ENCODE assay signal across 8 mouse cellular contexts in the genomic region with DNA sequence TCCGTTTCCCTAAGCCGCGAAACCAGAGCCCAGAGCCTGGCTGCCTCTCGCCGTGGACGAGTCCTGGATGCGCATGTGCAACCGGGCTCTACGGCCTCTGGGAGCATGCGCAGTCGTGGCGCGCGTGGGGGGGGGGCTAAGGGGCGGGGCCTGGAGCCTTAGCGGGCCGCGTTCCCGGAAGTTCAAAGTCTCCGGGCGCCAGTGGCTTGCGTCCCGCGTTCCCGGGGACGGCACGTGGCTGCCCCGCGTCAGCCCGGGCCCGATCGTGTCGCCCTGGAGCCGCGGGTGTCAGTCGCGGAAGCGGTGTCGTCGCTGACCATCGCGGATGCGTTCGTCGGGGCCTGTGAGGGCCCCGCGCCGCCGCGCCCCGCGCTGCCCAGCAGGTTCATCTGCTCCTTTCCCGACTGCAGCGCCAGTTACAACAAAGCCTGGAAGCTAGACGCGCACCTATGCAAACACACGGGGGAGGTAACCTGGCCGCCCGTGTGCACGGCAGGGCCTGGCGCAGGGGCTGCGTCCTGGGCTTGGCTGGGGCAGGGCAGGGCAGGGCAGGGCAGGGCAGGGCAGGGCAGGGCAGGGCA. TPM values are rescaled to one million over a fixed set of nuclear protein-coding genes. Genes with fewer than 3 reads are reported as not detected.
DNase-seq lines count a peak whose midpoint lies in the region; ATAC-seq and TF ChIP-seq lines count a peak whose summit lies in the region.

Gene Gtf3a, plus strand, starts transcription at position 150 of the 581 bp plus-strand sequence.

- peak; percentile 24; the same call in 1 of the 2 replicates for TF ChIP-seq CTCF in intestine, postnatal 0 days (IDR thresholded peaks at IDR 0.05; ENCODE audit: low read depth)
- no peak for TF ChIP-seq CTCF in small intestine, adult 2 months (IDR thresholded peaks at IDR 0.05; ENCODE audit: extremely low read depth, insufficient read length, insufficient replicate concordance, low read depth, low read length)

- peak; percentile 87 for TF ChIP-seq POLR2A in small intestine, adult 2 months (IDR thresholded peaks at IDR 0.05; ENCODE audit: low read depth, low read length)

- peak within 1 kb of the TSS; percentile 88 for H3K4me2 ChIP-seq in intestine, postnatal 0 days (replicated peaks; ENCODE audit: low read depth)
- H3K4me2 ChIP-seq in limb, embryonic 11.5 days (ENCODE audit: low read depth, severe bottlenecking), result peak within 1 kb of the TSS; percentile 81
- peak within 1 kb of the TSS; percentile 94 for H3K4me2 ChIP-seq in midbrain, embryonic 13.5 days (replicated peaks)

- peak; percentile 82 for DNase-seq in 3T3-L1 (ENCODE audit: low read depth, low spot score)
- DNase-seq in adrenal gland, postnatal 14 days, result peak; percentile 90
- DNase-seq in embryonic facial prominence, embryonic 10.5 days (ENCODE audit: low spot score), result peak; percentile 97
- DNase-seq in gonadal fat pad, adult 2 months (ENCODE audit: low read depth), result no peak
- DNase-seq in limb, embryonic 11.5 days (ENCODE audit: low spot score), result peak; percentile 92

- peaks cover 21% of the 10 kb centered on the region for H3K4me1 ChIP-seq in embryonic facial prominence, embryonic 10.5 days
- H3K4me1 ChIP-seq in intestine, postnatal 0 days (replicated peaks; ENCODE audit: control insufficient read depth, insufficient read depth, low read length), result peaks cover 7% of the 10 kb centered on the region; the same call in 1 of the 2 replicates
- peaks cover 5% of the 10 kb centered on the region; the same call in 1 of the 2 replicates for H3K4me1 ChIP-seq in limb, embryonic 11.5 days (ENCODE audit: control insufficient read depth, insufficient read depth, low read length)
- peaks cover 14% of the 10 kb centered on the region for H3K4me1 ChIP-seq in midbrain, embryonic 13.5 days (replicated peaks)
- H3K4me1 ChIP-seq in small intestine, adult 2 months (ENCODE audit: control insufficient read depth, insufficient read depth, insufficient read length, low read length), result peaks cover 5% of the 10 kb centered on the region; the same call in 1 of the 2 replicates

- H3K27me3 ChIP-seq in embryonic facial prominence, embryonic 10.5 days (replicated peaks; ENCODE audit: low read depth, poor library complexity, severe bottlenecking), result no peaks in the 10 kb centered on the region
- H3K27me3 ChIP-seq in intestine, postnatal 0 days (replicated peaks; ENCODE audit: control insufficient read depth, insufficient read depth, low read length), result no peaks in the 10 kb centered on the region
- no peaks in the 10 kb centered on the region for H3K27me3 ChIP-seq in limb, embryonic 11.5 days (ENCODE audit: control insufficient read depth, insufficient read depth, low read length)
- 0 out of 2 replicates have a peak, but pooled peaks cover 5% of the 10 kb centered on the region for H3K27me3 ChIP-seq in midbrain, embryonic 13.5 days
- H3K27me3 ChIP-seq in small intestine, adult 2 months (ENCODE audit: control insufficient read depth, insufficient read depth, low read length), result no peaks in the 10 kb centered on the region

- peak; percentile 99 for ATAC-seq in intestine, postnatal 0 days
- peak; percentile 87 for ATAC-seq in limb, embryonic 11.5 days (ENCODE audit: insufficient number of reproducible peaks, low FRiP score, low TSS enrichment, low read depth)
- ATAC-seq in midbrain, embryonic 13.5 days, result peak; percentile 94

- peak within 1 kb of the TSS; percentile 91 for H3K4me3 ChIP-seq in embryonic facial prominence, embryonic 10.5 days
- peak within 1 kb of the TSS; percentile 70 for H3K4me3 ChIP-seq in intestine, postnatal 0 days (ENCODE audit: low read depth, low read length)
- H3K4me3 ChIP-seq in limb, embryonic 11.5 days (ENCODE audit: low read depth, low read length), result peak within 1 kb of the TSS; percentile 81
- peak within 1 kb of the TSS; percentile 81 for H3K4me3 ChIP-seq in midbrain, embryonic 13.5 days (replicated peaks)
- peak within 1 kb of the TSS; percentile 73 for H3K4me3 ChIP-seq in small intestine, adult 2 months (ENCODE audit: low read depth, low read length)

- H3K27ac ChIP-seq in embryonic facial prominence, embryonic 10.5 days (replicated peaks), result peak within 1 kb of the TSS; percentile 94
- peak within 1 kb of the TSS; percentile 94 for H3K27ac ChIP-seq in intestine, postnatal 0 days (ENCODE audit: low read depth, low read length)
- H3K27ac ChIP-seq in limb, embryonic 11.5 days (replicated peaks; ENCODE audit: low read depth, low read length), result peak within 1 kb of the TSS; percentile 75
- peak within 1 kb of the TSS; percentile 61 for H3K27ac ChIP-seq in midbrain, embryonic 13.5 days
- H3K27ac ChIP-seq in small intestine, adult 2 months (ENCODE audit: insufficient read depth, low read depth, low read length), result peak within 1 kb of the TSS; percentile 89

- H3K36me3 ChIP-seq in embryonic facial prominence, embryonic 10.5 days (replicated peaks), result peaks cover 36% of the 10 kb centered on the region
- peaks cover 30% of the 10 kb centered on the region for H3K36me3 ChIP-seq in intestine, postnatal 0 days (ENCODE audit: control insufficient read depth, insufficient read depth)
- peaks cover 20% of the 10 kb centered on the region for H3K36me3 ChIP-seq in limb, embryonic 11.5 days (ENCODE audit: control insufficient read depth, insufficient read depth, low read length)
- peaks cover 29% of the 10 kb centered on the region for H3K36me3 ChIP-seq in midbrain, embryonic 13.5 days
- H3K36me3 ChIP-seq in small intestine, adult 2 months (ENCODE audit: control insufficient read depth, insufficient read depth, low read length), result peaks cover 16% of the 10 kb centered on the region

- peak within 1 kb of the TSS; percentile 71 for H3K9ac ChIP-seq in intestine, postnatal 0 days (ENCODE audit: low read depth, low read length)
- peak within 1 kb of the TSS; percentile 84 for H3K9ac ChIP-seq in limb, embryonic 11.5 days (ENCODE audit: low read length)
- peak within 1 kb of the TSS; percentile 85 for H3K9ac ChIP-seq in midbrain, embryonic 13.5 days (replicated peaks)

- H3K9me3 ChIP-seq in embryonic facial prominence, embryonic 10.5 days, result 0 out of 2 replicates have a peak, but pooled peaks cover 5% of the 10 kb centered on the region
- H3K9me3 ChIP-seq in intestine, postnatal 0 days (ENCODE audit: control insufficient read depth), result no peaks in the 10 kb centered on the region
- no peaks in the 10 kb centered on the region for H3K9me3 ChIP-seq in limb, embryonic 11.5 days (ENCODE audit: control insufficient read depth, low read length)
- no peaks in the 10 kb centered on the region; the same call in 1 of the 2 replicates for H3K9me3 ChIP-seq in midbrain, embryonic 13.5 days

- under 1% methylated on average over 62 of the region's 62 CpGs for WGBS in embryonic facial prominence, embryonic 10.5 days
- under 1% methylated on average over 62 of the region's 62 CpGs for WGBS in intestine, postnatal 0 days
- WGBS in limb, embryonic 11.5 days, result 0% methylated on average over 58 of the region's 62 CpGs
- under 1% methylated on average over 61 of the region's 62 CpGs for WGBS in midbrain, embryonic 13.5 days
- under 1% methylated on average over 58 of the region's 62 CpGs for whole genome bisulfite sequencing in small intestine, adult 2 months

RNA-seq across cellular contexts. Expression of gene Gtf3a, which starts in this region (rescaled TPM):
- total RNA-seq in adrenal gland, postnatal 14 days (2021), result 32.3 and 34.8 TPM in 2 replicates
- 138 and 145 TPM in 2 replicates for polyA plus RNA-seq in embryonic facial prominence, embryonic 10.5 days (2016; fragmentation: Nextera tagmentation; extraction: Ambion mirVana)
- polyA plus RNA-seq in gonadal fat pad, adult 2 months (2012; rRNA removed), result 36.9 and 39.2 TPM in 2 replicates
- polyA plus RNA-seq in intestine, postnatal 0 days (2015; fragmentation: Nextera tagmentation; extraction: Ambion mirVana), result 64.9 and 66.6 TPM in 2 replicates
- polyA plus RNA-seq in limb, embryonic 11.5 days (2014; fragmentation: Nextera tagmentation; extraction: Ambion mirVana), result 121 and 122 TPM in 2 replicates
- 98.2 and 99.9 TPM in 2 replicates for polyA plus RNA-seq in midbrain, embryonic 13.5 days (2015; fragmentation: Nextera tagmentation; extraction: Ambion mirVana)
- 31.9 and 51.6 TPM in 2 replicates for polyA plus RNA-seq in small intestine, adult 2 months (2012; rRNA removed)
